Mouse (Mus musculus) lung, embryonic 16.5 days (tissue): ENCODE measurements around the gene Krt87. TPM values are rescaled to one million over a fixed set of nuclear protein-coding genes. Genes with fewer than 3 reads are reported as not detected.

Source experiments
- ATAC-seq: fragments of 200-750 bp; cut with Nextera tagmentation; 2 replicates; pipeline ENCODE4 v1.8.0; 2017; ENCODE audit warnings: low read depth, mild to moderate bottlenecking, moderate library complexity
- H3K27ac ChIP-seq: fragments of 300-500 bp; sonication (generic); 2 replicates; pipeline ENCODE4 v1.5.1; 2014; ENCODE audit warnings: mild to moderate bottlenecking, control low read depth, low read length
- H3K27me3 ChIP-seq: fragments of 300-500 bp; sonication (generic); 2 replicates; pipeline ENCODE4 v1.6.1; 2014; ENCODE audit warnings: low read depth, low read length, mixed read lengths; ENCODE audit not compliant: control insufficient read depth, insufficient read depth
- H3K36me3 ChIP-seq: fragments of 300-500 bp; sonication (generic); 2 replicates; pipeline ENCODE4 v1.6.1; 2014; ENCODE audit warnings: low read length; ENCODE audit not compliant: control insufficient read depth, insufficient read depth
- H3K4me1 ChIP-seq: fragments of 300-500 bp; sonication (generic); replicated peaks from 2 replicates; pipeline ENCODE4 v1.6.1; 2014; ENCODE audit warnings: low read length, mixed read lengths; ENCODE audit not compliant: control insufficient read depth, insufficient read depth
- H3K4me2 ChIP-seq: fragments of 300-500 bp; sonication (generic); 2 replicates; pipeline ENCODE4 v1.6.1; 2014; ENCODE audit warnings: low read depth, low read length, control low read depth
- H3K4me3 ChIP-seq: fragments of 300-500 bp; sonication (generic); 2 replicates; pipeline ENCODE4 v1.5.1; 2014; ENCODE audit warnings: mild to moderate bottlenecking, low read length, control low read depth
- H3K9ac ChIP-seq: fragments of 300-500 bp; sonication (generic); 2 replicates; pipeline ENCODE4 v1.6.1; 2014; ENCODE audit warnings: low read length, control low read depth
- H3K9me3 ChIP-seq: fragments of 300-500 bp; sonication (generic); 2 replicates; pipeline ENCODE4 v1.6.1; 2016; ENCODE audit warnings: low read length; ENCODE audit not compliant: control insufficient read depth
- WGBS: fragments of 180-500 bp; shearing (Covaris S2); extraction: QIAGEN DNeasy Blood & Tissue Kit; methylation state at CpG from one replicate; pipeline ENCODE4 v1.1.7; 2014; 5-methylcytosine and 5-hydroxymethylcytosine counted together
- polyA plus RNA-seq: library from polyadenylated mRNA; unstranded; fragments of >200 nt; fragmentation: Nextera tagmentation; extraction: Ambion mirVana; gene quantifications from 2 replicates; pipeline ENCODE4 v1.2.1, GENCODE M21; 2015

The Krt87 gene
- polyA plus RNA-seq, 1 experiment from 2014 or later = 0.31 TPM

GRCm38 (mm10) chr15:101440837-101441236 is 2.2 kb upstream of the Krt87 start:
- no peaks in the 10 kb centered on the region; the same call in 1 of the 2 replicates for H3K4me1 ChIP-seq
- no peak overlapping the region for H3K9ac ChIP-seq
- H3K4me2 ChIP-seq = no peak overlapping the region
- WGBS = 69% methylated on average over 4 of the region's 4 CpGs
- peaks cover 21% of the 10 kb centered on the region for H3K27me3 ChIP-seq
- ATAC-seq = no peak
- H3K36me3 ChIP-seq = no peaks in the 10 kb centered on the region
- no peak overlapping the region for H3K4me3 ChIP-seq
- no peak overlapping the region for H3K27ac ChIP-seq
- H3K9me3 ChIP-seq = no peaks in the 10 kb centered on the region

GRCm38 (mm10) chr15:101436611-101437010 is 2.0 kb downstream of the Krt87 start:
- no peak for ATAC-seq

GRCm38 (mm10) chr15:101424914-101425313 is 13.7 kb downstream of the Krt87 start:
- Histone ChIP-seq H3K4me1 (no peaks in the 10 kb centered on the region), H3K27me3 (no peaks in the 10 kb centered on the region), H3K4me3 (no peak overlapping the region), H3K27ac (peak overlapping the region; percentile 70), H3K9me3 (no peaks in the 10 kb centered on the region), H3K9ac (no peak overlapping the region), H3K4me2 (no peak overlapping the region), H3K36me3 (no peaks in the 10 kb centered on the region; the same call in 1 of the 2 replicates)
- ATAC-seq = peak; percentile 74
- WGBS = 19% methylated on average over 5 of the region's 5 CpGs

More at GRCm38 (mm10) chr15:101436611-101437010, 2.0 kb downstream of the Krt87 start:
- no peak overlapping the region for H3K9ac ChIP-seq
- H3K4me2 ChIP-seq = no peak overlapping the region
- no peaks in the 10 kb centered on the region for H3K36me3 ChIP-seq
- H3K9me3 ChIP-seq = no peaks in the 10 kb centered on the region
- no peaks in the 10 kb centered on the region; the same call in 1 of the 2 replicates for H3K4me1 ChIP-seq
- no peak overlapping the region for H3K27ac ChIP-seq
- peaks cover 21% of the 10 kb centered on the region for H3K27me3 ChIP-seq
- H3K4me3 ChIP-seq = no peak overlapping the region
- 58% methylated on average over 7 of the region's 7 CpGs for whole genome bisulfite sequencing

- Histone ChIP-seq H3K27ac (no peak overlapping the region), H3K36me3 (no peaks in the 10 kb centered on the region), H3K9ac (no peak overlapping the region), H3K27me3 (no peaks in the 10 kb centered on the region), H3K4me3 (no peak overlapping the region), H3K4me2 (no peak overlapping the region), H3K4me1 (no peaks in the 10 kb centered on the region), H3K9me3 (no peaks in the 10 kb centered on the region)
- ATAC-seq = no peak
- 55% methylated on average over 6 of the region's 6 CpGs for WGBS
These were observed 17.7 kb downstream of the Krt87 start for GRCm38 (mm10) chr15:101420903-101421302.

- Histone ChIP-seq H3K4me2 (no peak overlapping the region), H3K9ac (no peak overlapping the region), H3K4me1 (peaks cover 9% of the 10 kb centered on the region), H3K9me3 (no peaks in the 10 kb centered on the region), H3K4me3 (no peak overlapping the region), H3K27ac (no peak overlapping the region), H3K36me3 (no peaks in the 10 kb centered on the region), H3K27me3 (no peaks in the 10 kb centered on the region)
- 73% methylated on average over 4 of the region's 4 CpGs for WGBS
- no peak for ATAC-seq
These were observed 19.7 kb downstream of the Krt87 start for GRCm38 (mm10) chr15:101418950-101419349.

- Histone ChIP-seq H3K4me1 (peaks cover 10% of the 10 kb centered on the region), H3K9ac (no peak overlapping the region), H3K36me3 (no peaks in the 10 kb centered on the region), H3K4me2 (no peak overlapping the region), H3K9me3 (no peaks in the 10 kb centered on the region), H3K27me3 (peaks cover 2% of the 10 kb centered on the region; the same call in 1 of the 2 replicates), H3K27ac (no peak overlapping the region), H3K4me3 (no peak overlapping the region)
- ATAC-seq = no peak
- WGBS = 31% methylated on average over 11 of the region's 11 CpGs
These were observed 23.6 kb downstream of the Krt87 start for GRCm38 (mm10) chr15:101414807-101415565.

- Histone ChIP-seq H3K36me3 (no peaks in the 10 kb centered on the region), H3K27ac (peak overlapping the region; percentile 96)
- WGBS = 26% methylated on average over 7 of the region's 7 CpGs
These were observed 24.5 kb downstream of the Krt87 start for GRCm38 (mm10) chr15:101413916-101414635.

GRCm38 (mm10) chr15:101412188-101412587 is 26.4 kb downstream of the Krt87 start:
- peaks cover 2% of the 10 kb centered on the region; the same call in 1 of the 2 replicates for H3K27me3 ChIP-seq
- H3K4me3 ChIP-seq = peak overlapping the region; percentile 39
- no peaks in the 10 kb centered on the region for H3K9me3 ChIP-seq
- peak overlapping the region; percentile 61 for H3K9ac ChIP-seq
- H3K4me1 ChIP-seq = peaks cover 10% of the 10 kb centered on the region
- 8% methylated on average over 29 of the region's 31 CpGs for WGBS
- ATAC-seq = peak; percentile 65
- peak overlapping the region; percentile 44 for H3K4me2 ChIP-seq
- peak overlapping the region; percentile 96 for H3K27ac ChIP-seq
- H3K36me3 ChIP-seq = no peaks in the 10 kb centered on the region

More at GRCm38 (mm10) chr15:101413916-101414635, 24.5 kb downstream of the Krt87 start:
- no peak for ATAC-seq
- Histone ChIP-seq H3K9me3 (no peaks in the 10 kb centered on the region), H3K9ac (peak overlapping the region; percentile 61), H3K4me2 (peak overlapping the region; percentile 44), H3K4me3 (peak overlapping the region; percentile 39), H3K4me1 (peaks cover 10% of the 10 kb centered on the region), H3K27me3 (peaks cover 2% of the 10 kb centered on the region; the same call in 1 of the 2 replicates)

- Histone ChIP-seq H3K36me3 (no peaks in the 10 kb centered on the region), H3K9ac (peak within 1 kb of the TSS; percentile 61), H3K27ac (peak within 1 kb of the TSS; percentile 96), H3K4me2 (peak within 1 kb of the TSS; percentile 44), H3K9me3 (no peaks in the 10 kb centered on the region), H3K4me1 (peaks cover 10% of the 10 kb centered on the region), H3K27me3 (peaks cover 2% of the 10 kb centered on the region; the same call in 1 of the 2 replicates), H3K4me3 (peak within 1 kb of the TSS; percentile 39)
- peak; percentile 91 for ATAC-seq
- 12% methylated on average over 2 of the region's 2 CpGs for WGBS
These were observed 27.8 kb downstream of the Krt87 start, which contains the start of gene Krt7 for GRCm38 (mm10) chr15:101410775-101411174. Gene Krt7, plus strand, starts transcription at chr15:101411043.
